Mouse (Mus musculus) lung, postnatal 0 days (tissue): Measurements from ENCODE around the gene AI854703. TPM values are rescaled to one million over a fixed set of nuclear protein-coding genes. Genes with fewer than 3 reads are reported as not detected.

Source experiments
- ATAC-seq: fragments of 200-750 bp; cut with Nextera tagmentation; 2 replicates; pipeline ENCODE4 v1.8.0; 2017; ENCODE audit warnings: moderate library complexity
- DNase-seq: peaks from one replicate; pipeline ENCODE4 v3.0.0-alpha.2; 2016; ENCODE audit warnings: low spot score
- H3K27ac ChIP-seq: fragments of 300-500 bp; sonication (generic); 2 replicates; pipeline ENCODE4 v1.5.1; 2014; ENCODE audit warnings: antibody characterized with exemption, mild to moderate bottlenecking, low read length, mixed read lengths
- H3K27me3 ChIP-seq: fragments of 300-500 bp; sonication (generic); replicated peaks from 2 replicates; pipeline ENCODE4 v1.6.1; 2014; ENCODE audit warnings: low read length, mixed read lengths; ENCODE audit not compliant: insufficient read depth
- H3K36me3 ChIP-seq: fragments of 300-500 bp; sonication (generic); 2 replicates; pipeline ENCODE4 v1.6.1; 2014; ENCODE audit warnings: low read length, mixed read lengths; ENCODE audit not compliant: insufficient read depth
- H3K4me1 ChIP-seq: fragments of 300-500 bp; sonication (generic); 2 replicates; pipeline ENCODE4 v1.6.1; 2014; ENCODE audit warnings: antibody characterized with exemption, low read depth, low read length, mixed read lengths; ENCODE audit not compliant: insufficient read depth
- H3K4me2 ChIP-seq: fragments of 300-500 bp; sonication (generic); replicated peaks from 2 replicates; pipeline ENCODE4 v1.6.1; 2014; ENCODE audit warnings: low read depth, mild to moderate bottlenecking, low read length, moderate library complexity, mixed read lengths
- H3K4me3 ChIP-seq: fragments of 300-500 bp; sonication (generic); 2 replicates; pipeline ENCODE4 v1.5.1; 2014; ENCODE audit warnings: low read depth, low read length
- H3K9ac ChIP-seq: fragments of 300-500 bp; sonication (generic); replicated peaks from 2 replicates; pipeline ENCODE4 v1.6.1; 2014; ENCODE audit warnings: low read depth, mild to moderate bottlenecking
- H3K9me3 ChIP-seq: fragments of 300-500 bp; sonication (generic); 2 replicates; pipeline ENCODE4 v1.6.1; 2016; ENCODE audit warnings: low read length, mixed read lengths
- CTCF ChIP-seq: IDR thresholded peaks from 2 replicates; pipeline ENCODE4 v1.5.1; 2016; ENCODE audit warnings: antibody characterized with exemption, mild to moderate bottlenecking
- EP300 ChIP-seq: IDR thresholded peaks from 2 replicates; pipeline ENCODE4 v1.6.1; 2016; ENCODE audit warnings: antibody characterized with exemption, mild to moderate bottlenecking, control low read depth
- WGBS: fragments of 180-500 bp; shearing (Covaris S2); extraction: QIAGEN DNeasy Blood & Tissue Kit; methylation state at CpG from one replicate; pipeline ENCODE4 v1.1.7; 2014; 5-methylcytosine and 5-hydroxymethylcytosine counted together
- polyA plus RNA-seq: library from polyadenylated mRNA; unstranded; fragments of >200 nt; fragmentation: Nextera tagmentation; extraction: Ambion mirVana; gene quantifications from 2 replicates; pipeline ENCODE4 v1.2.1, GENCODE M21; 2015

The AI854703 gene
- polyA plus RNA-seq, 1 experiment from 2014 or later: 0.49 TPM

- H3K4me2 ChIP-seq: no peak overlapping the region
- no peak overlapping the region for H3K27ac ChIP-seq
- TF ChIP-seq EP300 (no peak), CTCF (no peak)
- no peaks in the 10 kb centered on the region for H3K4me1 ChIP-seq
- H3K27me3 ChIP-seq: no peaks in the 10 kb centered on the region
- no peaks in the 10 kb centered on the region for H3K36me3 ChIP-seq
- no peak for ATAC-seq
- no peak overlapping the region for H3K4me3 ChIP-seq
- H3K9me3 ChIP-seq: no peaks in the 10 kb centered on the region
- no peak for DNase-seq
- whole genome bisulfite sequencing: 54% methylated on average over 5 of the region's 5 CpGs
- H3K9ac ChIP-seq: no peak overlapping the region
Measured at GRCm38 (mm10) chr6:48658721-48659120, 32.2 kb downstream of the AI854703 start.

- no peaks in the 10 kb centered on the region for H3K9me3 ChIP-seq
- no peaks in the 10 kb centered on the region for H3K27me3 ChIP-seq
- no peaks in the 10 kb centered on the region for H3K36me3 ChIP-seq
- H3K4me3 ChIP-seq: no peak overlapping the region
- H3K9ac ChIP-seq: no peak overlapping the region
- ATAC-seq (no peak), DNase-seq (no peak)
- H3K4me1 ChIP-seq: no peaks in the 10 kb centered on the region
- H3K4me2 ChIP-seq: no peak overlapping the region
- no peak overlapping the region for H3K27ac ChIP-seq
- WGBS: 81% methylated on average over 4 of the region's 4 CpGs
- TF ChIP-seq CTCF (no peak), EP300 (no peak)
Measured at GRCm38 (mm10) chr6:48664750-48665149, 38.2 kb downstream of the AI854703 start.

GRCm38 (mm10) chr6:48665471-48665870 lies 38.9 kb downstream of the AI854703 start:
- ATAC-seq: no peak

DNA sequence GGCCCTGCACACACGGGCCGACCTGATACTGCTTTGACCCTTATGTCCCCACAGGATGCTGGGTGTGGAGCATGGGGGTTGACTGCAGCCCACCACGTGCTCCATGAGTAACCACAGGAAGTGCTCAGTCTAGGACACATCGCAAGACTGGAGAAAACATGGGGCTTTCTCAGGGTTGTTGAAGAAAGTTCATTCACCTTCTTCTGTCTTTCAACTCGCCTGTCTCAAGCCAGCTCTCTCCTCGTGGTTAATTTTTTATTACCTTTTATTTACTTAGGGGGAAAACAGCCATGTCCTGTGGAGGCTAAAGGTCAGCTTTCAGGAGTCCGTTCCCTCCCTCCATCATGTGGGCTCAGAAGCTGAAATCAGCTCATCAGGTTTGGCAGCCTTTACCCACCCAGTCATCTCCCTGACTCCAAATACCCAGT lies 39.6 kb downstream of the AI854703 start:
- no peak for ATAC-seq
- no peak for TF ChIP-seq EP300

More at GRCm38 (mm10) chr6:48665471-48665870, 38.9 kb downstream of the AI854703 start:
- Histone ChIP-seq H3K9me3 (no peaks in the 10 kb centered on the region), H3K36me3 (no peaks in the 10 kb centered on the region), H3K9ac (no peak overlapping the region), H3K4me2 (no peak overlapping the region), H3K27ac (no peak overlapping the region), H3K4me3 (no peak overlapping the region), H3K27me3 (no peaks in the 10 kb centered on the region), H3K4me1 (no peaks in the 10 kb centered on the region)
- no peak for DNase-seq
- TF ChIP-seq CTCF (no peak), EP300 (no peak)
- 95% methylated on average over 9 of the region's 9 CpGs for WGBS

GRCm38 (mm10) chr6:48668022-48668421 lies 41.5 kb downstream of the AI854703 start:
- ATAC-seq (no peak), DNase-seq (no peak)
- H3K9ac ChIP-seq: no peak overlapping the region
- H3K4me2 ChIP-seq: no peak overlapping the region
- no peaks in the 10 kb centered on the region for H3K27me3 ChIP-seq
- no peaks in the 10 kb centered on the region for H3K9me3 ChIP-seq
- no peak overlapping the region for H3K27ac ChIP-seq
- H3K36me3 ChIP-seq: no peaks in the 10 kb centered on the region
- no peak for TF ChIP-seq CTCF
- TF ChIP-seq EP300: no peak
- H3K4me3 ChIP-seq: no peak overlapping the region
- no peaks in the 10 kb centered on the region for H3K4me1 ChIP-seq

More for the DNA sequence above, 39.6 kb downstream of the AI854703 start:
- Histone ChIP-seq H3K9ac (no peak overlapping the region), H3K27ac (no peak overlapping the region), H3K4me3 (no peak overlapping the region), H3K4me1 (no peaks in the 10 kb centered on the region), H3K4me2 (no peak overlapping the region), H3K36me3 (no peaks in the 10 kb centered on the region), H3K9me3 (no peaks in the 10 kb centered on the region), H3K27me3 (no peaks in the 10 kb centered on the region)
- DNase-seq: no peak
- WGBS: 18% methylated on average over 7 of the region's 7 CpGs

GRCm38 (mm10) chr6:48669446-48669969 lies 42.9 kb downstream of the AI854703 start:
- DNase-seq: no peak

More at GRCm38 (mm10) chr6:48669446-48669969, 42.9 kb downstream of the AI854703 start:
- Histone ChIP-seq H3K4me1 (no peaks in the 10 kb centered on the region), H3K27me3 (no peaks in the 10 kb centered on the region), H3K4me2 (no peak overlapping the region), H3K36me3 (no peaks in the 10 kb centered on the region), H3K4me3 (no peak overlapping the region), H3K9ac (no peak overlapping the region), H3K27ac (no peak overlapping the region), H3K9me3 (no peaks in the 10 kb centered on the region)
- no peak for TF ChIP-seq CTCF
- no peak for TF ChIP-seq EP300
- 63% methylated on average over 2 of the region's 2 CpGs for WGBS
- ATAC-seq: no peak
